Mouse (Mus musculus): ENCODE results near the gene Crtap.

GRCm38 (mm10) chr9:114390749-114391075 lies 237 bp upstream of the Crtap start:
- TF ChIP-seq CTCF (IDR thresholded peaks at IDR 0.05; ENCODE audit: low read depth, low read length), result no peak
- TF ChIP-seq POLR2A (IDR thresholded peaks at IDR 0.05; ENCODE audit: extremely low read depth, insufficient read depth, low read length), result no peak
